Comparison of ENCODE assay signal across 8 mouse cellular contexts in genomic region chr12:88360441-88361119, GRCm38 (mm10). TPM values are rescaled to one million over a fixed set of nuclear protein-coding genes. Genes with fewer than 3 reads are reported as not detected.
DNase-seq lines count a peak whose midpoint lies in the region; ATAC-seq and TF ChIP-seq lines count a peak whose summit lies in the region.

Gene Adck1, plus strand, starts transcription at chr12:88360554.

- DNase-seq in gastrocnemius, postnatal 10 days, result peak; percentile 84
- DNase-seq in induced T-regulatory cell, adult 2 months (ENCODE audit: low read depth), result peak; percentile 91
- peak; percentile 85 to 95 for DNase-seq in left cerebral cortex, adult 9 months (ENCODE audit: low spot score in 2 of 2)
- peak; percentile 93 for DNase-seq in right cerebral cortex, postnatal 14 days
- DNase-seq in urinary bladder, postnatal 36 days (ENCODE audit: low spot score in 2 of 2), result peak; percentile 85 to 88

- peak within 1 kb of the TSS; percentile 61; the same call in 1 of the 2 replicates for H3K27ac ChIP-seq in cortical plate, adult 2 months (ENCODE audit: insufficient read depth, low read length)

- peak within 1 kb of the TSS; percentile 88 for H3K4me3 ChIP-seq in cortical plate, adult 2 months (ENCODE audit: insufficient read depth, low read length)

- ATAC-seq in activated CD4-positive, CD25-positive, alpha-beta regulatory T cell, adult 4 months, result peak; percentile 95
- peak; percentile 94 for ATAC-seq in megakaryocyte progenitor cell, adult 5-6 weeks (replicated peaks; ENCODE audit: poor library complexity)

- H3K4me1 ChIP-seq in cortical plate, adult 2 months (ENCODE audit: control insufficient read depth, insufficient read depth, low read length), result peaks cover 3% of the 10 kb centered on the region; the same call in 1 of the 2 replicates

- TF ChIP-seq CTCF in cortical plate, adult 2 months (IDR thresholded peaks at IDR 0.05; ENCODE audit: extremely low read depth, insufficient read depth, low read length), result no peak

- peak; percentile 50 for TF ChIP-seq POLR2A in cortical plate, adult 2 months (IDR thresholded peaks at IDR 0.05; ENCODE audit: extremely low read depth, insufficient read depth, low read length)

RNA-seq across cellular contexts. Expression of gene Adck1, which starts in this region (rescaled TPM):
- 10 to 100 TPM in 1 of 2 experiments, 1 to 10 TPM in 1; 8.3 to 10.1 TPM for polyA plus RNA-seq in activated CD4-positive, CD25-positive, alpha-beta regulatory T cell, adult 4 months (2017; shearing (Covaris generic))
- polyA plus RNA-seq in cortical plate, adult 2 months (2012; rRNA removed), result 46.0 and 47.5 TPM in 2 replicates
- total RNA-seq in gastrocnemius, postnatal 10 days (2021), result 10 to 100 TPM; 10.4 to 10.8 TPM
- total RNA-seq in megakaryocyte progenitor cell, adult 5-6 weeks (2015), result 10.2 and 11.8 TPM in 2 replicates
- total RNA-seq in megakaryocyte progenitor cell, adult 5-6 weeks (2017), result 21.7 and 25.7 TPM in 2 replicates

Comparison
In these comparisons a context has a peak if more than half of its experiments do, and no peak if none do; other contexts are left out.
1. Peak in every context shown above with its lines: DNase-seq, ATAC-seq, H3K4me3 ChIP-seq and H3K27ac ChIP-seq.